Mouse (Mus musculus) CH12.LX (cell line): ENCODE measurements around the gene Enah. TPM values are rescaled to one million over a fixed set of nuclear protein-coding genes. Genes with fewer than 3 reads are reported as not detected.

ENCODE experiments used
- DNase-seq: peaks from one replicate; pipeline ENCODE4 v3.0.0-alpha.2; 2013; ENCODE audit errors: extremely low read depth
- H3K27ac ChIP-seq: 2 replicates; pipeline ENCODE4 v1.5.1; 2012; ENCODE audit warnings: low read depth, mild to moderate bottlenecking, control low read depth, moderate library complexity; ENCODE audit not compliant: insufficient read depth
- H3K27me3 ChIP-seq: replicated peaks from 2 replicates; pipeline ENCODE3; 2012; ENCODE audit warnings: inconsistent platforms
- H3K36me3 ChIP-seq, 2 experiments: replicated peaks in 1 of 2; 2 replicates each; pipeline versions ENCODE3 to v1.6.1; 2012; ENCODE audit warnings: inconsistent platforms in 1 of 2, low read length in 1 of 2, mild to moderate bottlenecking in 1 of 2, mixed read lengths in 1 of 2, moderate library complexity in 1 of 2; ENCODE audit not compliant: control insufficient read depth in 1 of 2, insufficient read depth in 1 of 2
- H3K4me1 ChIP-seq, 2 experiments: 2 replicates each; pipeline ENCODE4 v1.6.1; 2012; ENCODE audit warnings: inconsistent platforms in 1 of 2, moderate library complexity in 1 of 2; ENCODE audit not compliant: insufficient read depth in 2 of 2, control insufficient read depth in 1 of 2
- H3K4me2 ChIP-seq: 2 replicates; pipeline ENCODE4 v1.6.1; 2012; ENCODE audit warnings: low read depth, mild to moderate bottlenecking, control low read depth; ENCODE audit not compliant: poor library complexity, insufficient read depth, severe bottlenecking
- H3K4me3 ChIP-seq, 3 experiments: fragments of 150-350 bp in 1 of 3; sonication (generic) in 1 of 3; replicated peaks in 1 of 3; 2 replicates each; pipeline versions ENCODE3 to v1.5.1; 2011 to 2012; ENCODE audit warnings: low read depth in 2 of 3, low read length in 2 of 3, mild to moderate bottlenecking in 2 of 3, moderate library complexity in 2 of 3, control low read depth in 1 of 3, improper control_type of control experiment in 1 of 3, inconsistent platforms in 1 of 3, mixed read lengths in 1 of 3; ENCODE audit not compliant: poor library complexity in 1 of 3
- H3K79me2 ChIP-seq: replicated peaks from 2 replicates; pipeline ENCODE4 v1.6.1; 2012; ENCODE audit warnings: mild to moderate bottlenecking, moderate library complexity; ENCODE audit not compliant: control insufficient read depth, poor library complexity, insufficient read depth, severe bottlenecking; ENCODE audit errors: extremely low read depth
- H3K9ac ChIP-seq: 2 replicates; pipeline ENCODE4 v1.6.1; 2012; ENCODE audit warnings: low read depth, mild to moderate bottlenecking, control low read depth, moderate library complexity; ENCODE audit not compliant: insufficient read depth
- H3K9me3 ChIP-seq: replicated peaks from 2 replicates; pipeline ENCODE3; 2012; ENCODE audit warnings: low read length, inconsistent platforms, mixed read lengths
- CTCF ChIP-seq, 2 experiments: IDR thresholded peaks in 1 of 2; conservative IDR thresholded peaks in 1 of 2; 2 replicates each; pipeline ENCODE4 v1.5.1; 2011 to 2012; ENCODE audit warnings: low read depth in 2 of 2, low read length in 2 of 2, improper control_type of control experiment in 1 of 2, inconsistent platforms in 1 of 2, mild to moderate bottlenecking in 1 of 2, moderate library complexity in 1 of 2
- E2F4 ChIP-seq: IDR thresholded peaks from 2 replicates; pipeline ENCODE4 v1.6.1; 2011; ENCODE audit warnings: low read depth, low read length, improper control_type of control experiment; ENCODE audit not compliant: insufficient replicate concordance
- ELF1 ChIP-seq: IDR thresholded peaks from 2 replicates; pipeline ENCODE4 v1.6.1; 2014; ENCODE audit warnings: low read depth, mild to moderate bottlenecking, inconsistent platforms, low read length, improper control_type of control experiment
- ETS1 ChIP-seq: conservative IDR thresholded peaks from 2 replicates; pipeline ENCODE4 v1.6.1; 2012; ENCODE audit warnings: low read depth, mild to moderate bottlenecking, inconsistent platforms, low read length, improper control_type of control experiment, moderate library complexity
- KAT2A ChIP-seq: IDR thresholded peaks from 2 replicates; pipeline ENCODE4 v1.6.1; 2012; ENCODE audit warnings: low read length, improper control_type of control experiment, inconsistent platforms; ENCODE audit not compliant: insufficient replicate concordance
- MAFK ChIP-seq: IDR thresholded peaks from 2 replicates; pipeline ENCODE4 v1.6.1; 2011; ENCODE audit warnings: low read length, improper control_type of control experiment; ENCODE audit not compliant: insufficient replicate concordance
- MEF2A ChIP-seq: IDR thresholded peaks from 2 replicates; pipeline ENCODE4 v1.6.1; 2014; ENCODE audit warnings: low read depth, mild to moderate bottlenecking, inconsistent platforms, low read length, improper control_type of control experiment, borderline replicate concordance
- MXI1 ChIP-seq: IDR thresholded peaks from 2 replicates; pipeline ENCODE4 v1.6.1; 2011; ENCODE audit warnings: mild to moderate bottlenecking, low read depth, low read length, improper control_type of control experiment
- NELFE ChIP-seq: IDR thresholded peaks from 2 replicates; pipeline ENCODE4 v1.6.1; 2011; ENCODE audit warnings: low read depth, low read length, improper control_type of control experiment
- PAX5 ChIP-seq: IDR thresholded peaks from 2 replicates; pipeline ENCODE4 v1.6.1; 2012; ENCODE audit warnings: low read length, inconsistent platforms, mixed read lengths
- POLR2A ChIP-seq: IDR thresholded peaks from 2 replicates; pipeline ENCODE4 v1.6.1; 2011; ENCODE audit warnings: low read depth, mild to moderate bottlenecking, improper control_type of control experiment, low read length
- RAD21 ChIP-seq: IDR thresholded peaks from 2 replicates; pipeline ENCODE4 v1.6.1; 2011; ENCODE audit warnings: low read depth, mild to moderate bottlenecking, low read length, improper control_type of control experiment, moderate library complexity
- RCOR1 ChIP-seq: conservative IDR thresholded peaks from 2 replicates; pipeline ENCODE4 v1.6.1; 2012; ENCODE audit warnings: low read depth, mild to moderate bottlenecking, inconsistent platforms, low read length, improper control_type of control experiment
- SIN3A ChIP-seq: IDR thresholded peaks from 2 replicates; pipeline ENCODE4 v1.6.1; 2012; ENCODE audit warnings: low read length, improper control_type of control experiment, inconsistent platforms
- TCF12 ChIP-seq: IDR thresholded peaks from 2 replicates; pipeline ENCODE4 v1.6.1; 2014; ENCODE audit warnings: low read depth, mild to moderate bottlenecking, inconsistent platforms, low read length, improper control_type of control experiment
- USF1 ChIP-seq: IDR thresholded peaks from 2 replicates; pipeline ENCODE4 v1.6.1; 2014; ENCODE audit warnings: low read depth, mild to moderate bottlenecking, inconsistent platforms, low read length, improper control_type of control experiment
- ZMIZ1 ChIP-seq: IDR thresholded peaks from 2 replicates; pipeline ENCODE4 v1.6.1; 2012; ENCODE audit warnings: low read depth, mild to moderate bottlenecking, inconsistent platforms, low read length, improper control_type of control experiment
- ZNF384 ChIP-seq: IDR thresholded peaks from 2 replicates; pipeline ENCODE4 v1.6.1; 2012; ENCODE audit warnings: low read depth, low read length, improper control_type of control experiment, inconsistent platforms
- dilution Hi-C: fragments of 300-500 bp; cut with MboI; formaldehyde crosslinking; loops from 2 replicates; pipeline ENCODE4 v1.14.3; 2020; ENCODE audit warnings: low sequenced_read_pairs; ENCODE audit not compliant: extremely low pct_unique_long_range_greater_than_20kb, extremely low pct_ligation_motif_present
- in situ Hi-C: fragments of 300-500 bp; cut with MboI; formaldehyde crosslinking; loops from 3 replicates; pipeline ENCODE4 v1.14.3; 2019; ENCODE audit warnings: low sequenced_read_pairs, low pct_ligation_motif_present, low pct_unique_long_range_greater_than_20kb, mixed read lengths
- polyA plus RNA-seq: library from polyadenylated mRNA; unstranded; fragments of >175 nt; gene quantifications from 2 replicates; pipeline ENCODE4 v1.2.1, GENCODE M21; 2012; ENCODE audit warnings: low read depth; ENCODE audit not compliant: insufficient read length
- total RNA-seq, 2 experiments: library from RNA; depleted of rRNA; stranded (reverse); fragments of 300-350 nt in 1 of 2; fragments of >200 nt in 1 of 2; gene quantifications; 2 replicates each; pipeline ENCODE4 v1.2.3; 2012 to 2014

The Enah gene
- total and polyA plus RNA-seq, 3 experiments: 45.3 to 75.3 (median 72.6) TPM

- in situ Hi-C loops: loop anchor here (25.0 kb wide), 1 partner anchor 636 kb away; the partner anchor contains the start of gene Capn2
- no peak overlapping the region for H3K9ac ChIP-seq
- H3K79me2 ChIP-seq: no peaks in the 10 kb centered on the region
- no peak overlapping the region for H3K27ac ChIP-seq
- no peaks in the 10 kb centered on the region for H3K9me3 ChIP-seq
- no peak for DNase-seq
- TF ChIP-seq PAX5 (no peak), POLR2A (no peak), E2F4 (no peak), CTCF (conservative IDR thresholded peaks at IDR 0.05 in 1 of 2, IDR thresholded peaks at IDR 0.05 in 1 of 2; ENCODE audit: low read depth in 2 of 2, low read length in 2 of 2) (no peak), SIN3A (no peak), MAFK (no peak), RCOR1 (no peak)
- dilution Hi-C loops: no loop called here
- H3K4me3 ChIP-seq: no peak overlapping the region
- no peak overlapping the region for H3K4me2 ChIP-seq
- no peaks in the 10 kb centered on the region for H3K27me3 ChIP-seq
- peaks cover 14 to 25% of the 10 kb centered on the region in 2 experiments for H3K4me1 ChIP-seq
- H3K36me3 ChIP-seq: no peaks in the 10 kb centered on the region
Observed at GRCm38 (mm10) chr1:181876656-181877055, 143.1 kb downstream of the Enah start.

- Histone ChIP-seq H3K27ac (no peak overlapping the region), H3K4me1 (peaks cover 13 to 14% of the 10 kb centered on the region in 2 experiments), H3K79me2 (no peaks in the 10 kb centered on the region), H3K9me3 (no peaks in the 10 kb centered on the region), H3K27me3 (no peaks in the 10 kb centered on the region), H3K9ac (no peak overlapping the region), H3K4me2 (no peak overlapping the region), H3K4me3 (no peak overlapping the region), H3K36me3 (no peaks in the 10 kb centered on the region)
- no peak for DNase-seq
- in situ Hi-C loops (no loop called here), dilution Hi-C loops (no loop called here)
- no peak for TF ChIP-seq KAT2A
Observed at GRCm38 (mm10) chr1:181873086-181873920, 146.5 kb downstream of the Enah start.

- no peak overlapping the region for H3K9ac ChIP-seq
- no peak for DNase-seq
- H3K4me1 ChIP-seq: peaks cover 10 to 14% of the 10 kb centered on the region in 2 experiments
- TF ChIP-seq RAD21 (no peak), ZNF384 (no peak), MAFK (no peak), PAX5 (no peak), USF1 (no peak), MXI1 (no peak), ZMIZ1 (no peak), ETS1 (no peak), TCF12 (no peak), CTCF (conservative IDR thresholded peaks at IDR 0.05 in 1 of 2, IDR thresholded peaks at IDR 0.05 in 1 of 2; ENCODE audit: low read depth in 2 of 2, low read length in 2 of 2) (no peak), ELF1 (no peak), MEF2A (no peak), NELFE (no peak)
- H3K36me3 ChIP-seq: no peaks in the 10 kb centered on the region
- H3K79me2 ChIP-seq: no peaks in the 10 kb centered on the region
- H3K9me3 ChIP-seq: no peaks in the 10 kb centered on the region
- H3K27me3 ChIP-seq: no peaks in the 10 kb centered on the region
- in situ Hi-C loops: no loop called here
- no peak overlapping the region for H3K4me3 ChIP-seq
- dilution Hi-C loops: no loop called here
- no peak overlapping the region for H3K27ac ChIP-seq
- no peak overlapping the region for H3K4me2 ChIP-seq
Observed at GRCm38 (mm10) chr1:181872639-181873038, 147.2 kb downstream of the Enah start.
